Mouse (Mus musculus) forebrain, embryonic 13.5 days (tissue): ENCODE measurements around the gene Dgcr6. TPM values are rescaled to one million over a fixed set of nuclear protein-coding genes. Genes with fewer than 3 reads are reported as not detected.
A peak's percentile ranks its signal among the peaks of the same experiment; 100 is the strongest.
"Not testable (repeated sequence)": the region's sequence is repeated elsewhere in the genome, so short reads cannot be mapped to it uniquely, and the experiment has no call there.

Experiments used
- ATAC-seq: fragments of 200-750 bp; cut with Nextera tagmentation; 2 replicates; pipeline ENCODE4 v1.8.0; 2017
- H3K27ac ChIP-seq: fragments of 300-500 bp; sonication (generic); 2 replicates; pipeline ENCODE4 v1.5.1; 2015; ENCODE audit warnings: inconsistent platforms, mild to moderate bottlenecking, moderate library complexity
- H3K27me3 ChIP-seq: fragments of 300-500 bp; sonication (generic); 2 replicates; pipeline ENCODE4 v1.6.1; 2015; ENCODE audit warnings: mild to moderate bottlenecking, inconsistent platforms
- H3K36me3 ChIP-seq: fragments of 300-500 bp; sonication (generic); 2 replicates; pipeline ENCODE4 v1.6.1; 2015; ENCODE audit warnings: mild to moderate bottlenecking, inconsistent platforms; ENCODE audit not compliant: poor library complexity, severe bottlenecking
- H3K4me1 ChIP-seq: fragments of 300-500 bp; sonication (generic); 2 replicates; pipeline ENCODE4 v1.6.1; 2015; ENCODE audit warnings: inconsistent platforms
- H3K4me2 ChIP-seq: fragments of 300-500 bp; sonication (generic); 2 replicates; pipeline ENCODE4 v1.6.1; 2015; ENCODE audit warnings: inconsistent platforms, mild to moderate bottlenecking, moderate library complexity
- H3K4me3 ChIP-seq: fragments of 300-500 bp; sonication (generic); 2 replicates; pipeline ENCODE4 v1.5.1; 2015; ENCODE audit warnings: mild to moderate bottlenecking, inconsistent platforms
- H3K9ac ChIP-seq: fragments of 300-500 bp; sonication (generic); 2 replicates; pipeline ENCODE4 v1.6.1; 2015; ENCODE audit warnings: mild to moderate bottlenecking, inconsistent platforms
- H3K9me3 ChIP-seq: fragments of 300-500 bp; sonication (generic); replicated peaks from 2 replicates; pipeline ENCODE4 v1.6.1; 2016; ENCODE audit warnings: inconsistent platforms
- WGBS: fragments of 180-500 bp; shearing (Covaris S2); methylation state at CpG from one replicate; pipeline ENCODE4 v1.1.7; 2015; 5-methylcytosine and 5-hydroxymethylcytosine counted together
- polyA plus RNA-seq: library from polyadenylated mRNA; unstranded; fragments of >200 nt; fragmentation: Nextera tagmentation; extraction: Ambion mirVana; gene quantifications from 2 replicates; pipeline ENCODE4 v1.2.1, GENCODE M21; 2015

Gene Dgcr6
- polyA plus RNA-seq: 164 and 168 TPM in 2 replicates

- Histone ChIP-seq H3K27ac (no peak within 1 kb of the TSS), H3K9me3 (no peaks in the 10 kb centered on the region), H3K9ac (no peak within 1 kb of the TSS), H3K4me3 (no peak within 1 kb of the TSS), H3K27me3 (peaks cover 8% of the 10 kb centered on the region; the same call in 1 of the 2 replicates), H3K4me2 (no peak within 1 kb of the TSS), H3K4me1 (no peaks in the 10 kb centered on the region), H3K36me3 (no peaks in the 10 kb centered on the region)
- WGBS: 13% methylated on average over 11 of the region's 11 CpGs
- peak; percentile 80 for ATAC-seq
These were observed at the start of gene Dgcr6 for GRCm38 (mm10) chr16:18052731-18053202. TSS of gene Dgcr6 (plus strand) at chr16:18052860.

- WGBS: 62% methylated on average over 5 of the region's 5 CpGs
- no peak overlapping the region for H3K4me3 ChIP-seq
- no peaks in the 10 kb centered on the region for H3K27me3 ChIP-seq
- H3K4me1 ChIP-seq: no peaks in the 10 kb centered on the region
- H3K9ac ChIP-seq: no peak overlapping the region
- H3K9me3 ChIP-seq: no peaks in the 10 kb centered on the region
- H3K36me3 ChIP-seq: no peaks in the 10 kb centered on the region
- no peak overlapping the region for H3K4me2 ChIP-seq
- no peak for ATAC-seq
- no peak overlapping the region for H3K27ac ChIP-seq
These were observed 48.1 kb upstream of the Dgcr6 start for GRCm38 (mm10) chr16:18004589-18004988.

GRCm38 (mm10) chr16:18007083-18007482 is 45.6 kb upstream of the Dgcr6 start:
- H3K36me3 ChIP-seq: no peaks in the 10 kb centered on the region
- 37% methylated on average over 4 of the region's 4 CpGs for WGBS

GRCm38 (mm10) chr16:18011101-18011500 is 41.6 kb upstream of the Dgcr6 start:
- Histone ChIP-seq H3K4me1 (no peaks in the 10 kb centered on the region), H3K4me3 (no peak overlapping the region), H3K27ac (no peak overlapping the region), H3K27me3 (no peaks in the 10 kb centered on the region), H3K9me3 (no peaks in the 10 kb centered on the region), H3K36me3 (no peaks in the 10 kb centered on the region), H3K9ac (no peak overlapping the region), H3K4me2 (no peak overlapping the region)
- ATAC-seq: no peak
- WGBS: 71% methylated on average over 6 of the region's 6 CpGs

More at GRCm38 (mm10) chr16:18007083-18007482, 45.6 kb upstream of the Dgcr6 start:
- no peak overlapping the region for H3K27ac ChIP-seq
- no peak for ATAC-seq
- no peaks in the 10 kb centered on the region for H3K4me1 ChIP-seq
- no peak overlapping the region for H3K4me3 ChIP-seq
- H3K9ac ChIP-seq: no peak overlapping the region
- H3K4me2 ChIP-seq: no peak overlapping the region
- H3K27me3 ChIP-seq: no peaks in the 10 kb centered on the region
- no peaks in the 10 kb centered on the region for H3K9me3 ChIP-seq

- 58% methylated on average over 4 of the region's 4 CpGs for WGBS
- not testable (repeated sequence) for H3K9me3 ChIP-seq, H3K27ac ChIP-seq, H3K4me3 ChIP-seq, H3K27me3 ChIP-seq, H3K9ac ChIP-seq, H3K4me1 ChIP-seq, H3K4me2 ChIP-seq, ATAC-seq, H3K36me3 ChIP-seq
These were observed 36.2 kb upstream of the Dgcr6 start for GRCm38 (mm10) chr16:18016482-18016881.

- Histone ChIP-seq H3K36me3 (no peaks in the 10 kb centered on the region), H3K4me2 (no peak overlapping the region), H3K27ac (no peak overlapping the region), H3K27me3 (no peaks in the 10 kb centered on the region; the same call in 1 of the 2 replicates), H3K9me3 (no peaks in the 10 kb centered on the region), H3K9ac (no peak overlapping the region), H3K4me3 (no peak overlapping the region), H3K4me1 (no peaks in the 10 kb centered on the region)
- no peak for ATAC-seq
- WGBS: 73% methylated on average over 8 of the region's 8 CpGs
These were observed 29.7 kb upstream of the Dgcr6 start for GRCm38 (mm10) chr16:18022780-18023557.

GRCm38 (mm10) chr16:18027371-18027770 is 25.3 kb upstream of the Dgcr6 start:
- WGBS: 56% methylated on average over 2 of the region's 2 CpGs
- Histone ChIP-seq H3K4me2 (no peak overlapping the region), H3K4me3 (no peak overlapping the region), H3K36me3 (no peaks in the 10 kb centered on the region), H3K9me3 (no peaks in the 10 kb centered on the region), H3K27me3 (peaks cover 2% of the 10 kb centered on the region; the same call in 1 of the 2 replicates), H3K27ac (no peak overlapping the region), H3K9ac (no peak overlapping the region), H3K4me1 (no peaks in the 10 kb centered on the region)
- no peak for ATAC-seq

- H3K9ac ChIP-seq: no peak overlapping the region
- H3K36me3 ChIP-seq: no peaks in the 10 kb centered on the region
- H3K4me3 ChIP-seq: no peak overlapping the region
- no peaks in the 10 kb centered on the region for H3K4me1 ChIP-seq
- H3K27me3 ChIP-seq: peaks cover 6% of the 10 kb centered on the region; the same call in 1 of the 2 replicates
- H3K27ac ChIP-seq: no peak overlapping the region
- no peaks in the 10 kb centered on the region for H3K9me3 ChIP-seq
- no peak overlapping the region for H3K4me2 ChIP-seq
- 53% methylated on average over 2 of the region's 2 CpGs for WGBS
- ATAC-seq: no peak
These were observed 20.9 kb upstream of the Dgcr6 start for GRCm38 (mm10) chr16:18031752-18032151.

GRCm38 (mm10) chr16:18033289-18033688 is 19.4 kb upstream of the Dgcr6 start:
- Histone ChIP-seq H3K9me3 (no peaks in the 10 kb centered on the region), H3K4me3 (no peak overlapping the region), H3K9ac (no peak overlapping the region), H3K4me1 (no peaks in the 10 kb centered on the region), H3K27me3 (peaks cover 8% of the 10 kb centered on the region; the same call in 1 of the 2 replicates), H3K36me3 (no peaks in the 10 kb centered on the region), H3K4me2 (no peak overlapping the region), H3K27ac (no peak overlapping the region)
- 82% methylated on average over 4 of the region's 4 CpGs for WGBS
- no peak for ATAC-seq

- 72% methylated on average over 4 of the region's 4 CpGs for WGBS
- Histone ChIP-seq H3K9ac (no peak overlapping the region), H3K9me3 (no peaks in the 10 kb centered on the region), H3K4me3 (no peak overlapping the region), H3K27ac (no peak overlapping the region), H3K36me3 (no peaks in the 10 kb centered on the region), H3K4me1 (no peaks in the 10 kb centered on the region), H3K4me2 (no peak overlapping the region), H3K27me3 (peaks cover 8% of the 10 kb centered on the region; the same call in 1 of the 2 replicates)
- ATAC-seq: no peak
These were observed 18.4 kb upstream of the Dgcr6 start for GRCm38 (mm10) chr16:18034286-18034685.

- Histone ChIP-seq H3K27me3 (peaks cover 8% of the 10 kb centered on the region; the same call in 1 of the 2 replicates), H3K9me3 (no peaks in the 10 kb centered on the region), H3K4me1 (no peaks in the 10 kb centered on the region), H3K9ac (no peak overlapping the region), H3K4me3 (no peak overlapping the region), H3K36me3 (no peaks in the 10 kb centered on the region), H3K4me2 (no peak overlapping the region), H3K27ac (no peak overlapping the region)
- no peak for ATAC-seq
- 20% methylated on average over 16 of the region's 16 CpGs for WGBS
These were observed 16.2 kb upstream of the Dgcr6 start for GRCm38 (mm10) chr16:18036425-18036955.

GRCm38 (mm10) chr16:18037025-18037424 is 15.6 kb upstream of the Dgcr6 start:
- ATAC-seq: no peak
- Histone ChIP-seq H3K27me3 (peaks cover 8% of the 10 kb centered on the region; the same call in 1 of the 2 replicates), H3K4me3 (no peak overlapping the region), H3K36me3 (no peaks in the 10 kb centered on the region), H3K9me3 (no peaks in the 10 kb centered on the region), H3K4me2 (no peak overlapping the region), H3K4me1 (no peaks in the 10 kb centered on the region), H3K9ac (no peak overlapping the region), H3K27ac (no peak overlapping the region)
- WGBS: 63% methylated on average over 9 of the region's 9 CpGs
